Mouse (Mus musculus): Measurements from ENCODE around the gene Suox.
A peak's percentile ranks its signal among the peaks of the same experiment; 100 is the strongest.
"Not testable (repeated sequence)": the region's sequence is repeated elsewhere in the genome, so short reads cannot be mapped to it uniquely, and the experiment has no call there.

Suox gene

GRCm38 (mm10) chr10:128673763-128674468 lies at the start of gene Suox:
TSS of gene Suox (minus strand) at chr10:128674073.
- DNase-seq: peak; percentile 82

DNA sequence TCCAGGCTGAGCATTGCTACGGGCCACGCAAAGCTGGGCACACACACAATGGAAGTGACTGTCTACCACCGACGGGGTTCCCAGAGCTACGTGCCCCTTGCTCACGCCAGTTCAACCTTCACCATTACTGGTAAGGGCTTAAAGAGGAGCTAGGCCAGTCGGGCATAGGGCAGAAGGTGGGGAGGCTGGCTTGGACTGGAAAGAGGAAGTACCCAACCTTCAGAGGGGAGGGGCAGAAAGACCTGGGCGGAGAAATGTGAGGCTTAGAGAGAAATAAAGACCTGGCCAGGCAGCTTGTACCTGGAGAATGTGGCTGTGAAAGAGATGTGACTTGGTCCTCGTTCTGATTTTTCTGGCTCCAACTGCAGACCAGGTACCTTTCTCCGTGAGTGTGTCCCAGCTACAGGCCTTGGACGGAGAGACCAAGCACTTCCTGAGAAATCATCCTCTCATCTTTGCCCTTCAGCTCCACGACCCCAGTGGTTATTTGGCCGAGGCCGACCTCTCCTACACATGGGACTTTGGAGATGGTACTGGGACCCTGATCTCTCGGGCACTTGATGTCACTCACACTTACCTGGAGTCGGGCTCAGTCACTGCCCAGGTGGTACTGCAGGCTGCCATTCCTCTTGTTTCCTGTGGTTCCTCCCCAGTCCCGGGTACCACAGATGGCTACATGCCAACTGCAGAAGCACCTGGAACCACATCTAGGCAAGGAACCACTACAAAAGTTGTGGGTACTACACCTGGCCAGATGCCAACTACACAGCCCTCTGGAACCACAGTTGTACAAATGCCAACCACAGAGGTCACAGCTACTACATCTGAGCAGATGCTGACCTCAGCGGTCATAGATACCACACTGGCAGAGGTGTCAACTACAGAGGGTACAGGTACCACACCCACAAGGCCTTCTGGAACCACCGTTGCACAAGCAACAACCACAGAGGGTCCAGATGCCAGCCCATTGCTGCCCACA lies 42.0 kb upstream of the Suox start:
- DNase-seq: no peak

DNA sequence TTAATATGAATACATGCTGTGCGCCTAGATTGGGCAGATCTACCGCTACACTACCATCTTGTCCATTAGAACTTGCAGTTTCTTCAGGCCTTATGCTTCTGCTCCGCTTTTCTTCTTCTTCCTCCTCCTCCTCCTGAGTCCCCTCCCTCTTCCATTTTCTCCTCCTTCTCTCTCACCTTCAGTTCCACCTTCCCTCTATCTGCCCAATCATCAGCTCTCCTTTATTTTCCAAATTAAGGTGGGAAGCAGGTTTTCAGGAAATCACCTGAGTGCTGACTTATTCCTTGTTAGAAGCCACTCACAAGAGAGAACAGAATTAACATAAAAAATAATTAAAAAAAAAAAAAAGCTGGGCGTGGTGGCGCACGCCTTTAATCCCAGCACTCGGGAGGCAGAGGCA lies 37.4 kb upstream of the Suox start:
- DNase-seq: not testable (repeated sequence)

- peak; percentile 35 for DNase-seq
Measured at GRCm38 (mm10) chr10:128705317-128705693, 31.4 kb upstream of the Suox start.

DNA sequence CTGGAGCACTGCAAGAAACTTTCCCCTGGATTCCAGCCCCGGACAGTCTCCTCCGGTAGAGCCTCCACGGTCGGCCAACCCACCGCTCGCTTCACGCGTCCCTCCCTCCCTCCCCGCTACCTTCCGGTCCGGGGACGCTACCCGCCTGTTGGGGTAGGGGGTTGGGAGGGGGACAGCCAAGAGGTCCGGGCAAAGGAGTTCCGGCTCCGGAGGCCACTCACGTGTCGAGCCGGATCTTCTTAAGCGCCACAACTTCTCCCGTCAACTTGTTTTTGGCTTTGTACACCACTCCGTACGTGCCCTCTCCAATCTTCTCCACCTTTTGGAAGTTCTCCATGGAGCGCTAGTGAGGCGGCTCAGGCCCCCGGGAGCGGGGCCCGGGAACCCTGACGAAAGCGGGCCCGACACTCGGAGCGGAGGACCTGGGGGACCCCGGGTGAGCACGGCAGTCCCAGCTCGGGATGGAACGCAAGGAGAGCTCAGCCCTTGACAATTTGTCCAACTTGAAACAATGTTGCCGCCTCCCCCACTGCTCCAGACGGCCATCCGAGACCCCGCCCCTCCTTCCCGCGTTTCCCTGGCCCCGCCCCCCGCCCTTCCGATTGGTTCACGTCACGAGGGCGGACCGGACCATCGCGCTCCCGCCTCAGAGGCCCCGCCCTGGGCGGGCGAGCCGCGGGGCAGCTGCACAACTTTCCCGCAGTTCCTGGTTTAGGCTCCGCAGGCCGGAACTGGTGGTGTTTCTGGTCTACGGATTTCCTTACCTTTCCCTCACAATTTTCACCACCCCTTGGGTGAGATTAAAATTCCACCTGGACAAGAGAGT lies 30.8 kb upstream of the Suox start, which contains the start of gene Cdk2:
Gene Cdk2, minus strand, starts transcription at position 541 of the 826 bp plus-strand sequence.
- DNase-seq: peak; percentile 82

- DNase-seq: no peak
Measured at GRCm38 (mm10) chr10:128703895-128704294, 30.0 kb upstream of the Suox start, which contains the start of gene Pmel. TSS of gene Pmel (plus strand) at chr10:128704195.

- no peak for DNase-seq
Measured at GRCm38 (mm10) chr10:128702328-128703007, 28.6 kb upstream of the Suox start.

GRCm38 (mm10) chr10:128700712-128701111 lies 26.8 kb upstream of the Suox start:
- DNase-seq: no peak

DNA sequence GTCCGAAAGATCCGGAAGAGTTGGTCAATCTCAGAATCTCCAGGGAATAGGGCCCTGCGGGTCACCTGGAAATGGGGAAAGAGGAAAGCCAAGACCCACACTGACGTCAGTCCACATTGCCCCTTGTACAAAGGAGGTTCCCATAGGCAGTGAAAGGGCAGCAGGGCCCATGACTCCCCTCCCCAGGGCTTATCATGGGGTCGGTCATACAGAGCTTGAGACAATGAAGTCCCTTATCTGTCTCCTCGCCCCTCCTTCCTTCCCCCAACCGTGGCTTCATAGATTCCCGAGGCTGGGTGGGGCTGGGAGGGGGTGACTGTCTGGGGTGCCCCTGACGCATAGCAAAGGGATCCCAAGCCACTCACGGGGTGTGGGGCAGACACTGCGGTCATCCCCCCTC lies 25.7 kb upstream of the Suox start:
- DNase-seq: peak; percentile 19

- peak; percentile 24 for DNase-seq
Measured at GRCm38 (mm10) chr10:128699006-128699405, 25.1 kb upstream of the Suox start.

DNA sequence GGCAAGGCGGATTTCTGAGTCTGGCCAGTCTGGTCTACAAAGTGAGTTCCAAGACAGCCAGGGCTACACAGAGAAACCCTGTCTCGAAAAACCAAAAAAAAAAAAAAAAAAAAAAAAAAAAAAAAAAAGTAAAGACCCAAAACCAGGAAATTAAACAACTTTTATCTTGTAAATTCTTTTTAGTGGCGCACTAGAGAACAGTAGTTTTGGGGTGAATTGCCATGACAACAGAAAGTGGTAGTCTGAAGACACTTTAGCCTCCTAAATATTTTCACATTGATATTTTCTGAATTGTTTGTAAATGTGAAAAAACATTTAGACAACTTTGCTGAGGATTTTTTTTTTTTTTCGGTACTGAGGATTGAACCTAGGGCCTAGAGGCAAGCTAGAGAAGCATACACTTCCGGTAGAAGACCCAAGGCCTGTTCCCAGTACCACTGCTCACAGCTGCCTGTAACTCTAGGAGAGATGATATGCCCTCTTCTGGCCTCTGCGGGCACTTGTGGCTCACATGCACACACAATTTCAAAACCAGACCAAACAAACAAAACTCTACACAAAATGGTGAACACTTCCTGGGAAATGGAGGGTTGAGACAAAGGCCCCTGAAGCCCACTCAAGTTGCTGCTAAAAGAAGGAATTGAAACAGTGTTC lies 23.3 kb upstream of the Suox start:
- peak; percentile 42 for DNase-seq

- DNase-seq: peak; percentile 100
Measured at GRCm38 (mm10) chr10:128695992-128696807, 22.3 kb upstream of the Suox start, which contains the start of gene Rab5b. TSS of gene Rab5b (minus strand) at chr10:128696264.

DNA sequence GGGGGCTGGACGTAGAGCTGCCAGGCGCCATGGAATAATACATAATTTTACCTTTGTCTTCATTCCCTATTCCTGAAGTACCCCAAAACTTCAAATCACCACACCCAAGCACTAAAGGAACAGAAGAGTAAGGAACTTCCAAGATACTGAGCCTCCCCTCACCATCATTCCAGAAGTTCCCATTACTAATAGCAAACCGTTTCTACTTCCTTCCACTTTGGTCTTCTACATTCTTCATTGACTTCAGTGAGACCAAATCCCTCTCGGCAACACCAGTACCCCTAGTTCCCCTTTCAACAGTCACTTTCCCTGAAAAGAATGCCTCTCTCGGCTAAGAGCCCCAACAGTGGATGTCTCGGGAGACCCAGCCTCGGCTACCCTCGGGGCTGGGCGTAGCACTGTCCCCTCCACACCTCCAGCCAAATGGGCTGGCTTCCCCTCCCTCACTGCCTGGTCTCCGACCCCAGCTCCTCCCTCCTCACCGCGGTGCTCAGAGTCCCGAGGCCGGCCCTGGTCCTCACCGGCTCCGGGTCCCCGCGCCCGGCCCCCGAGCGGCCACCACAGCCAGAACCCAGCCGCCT lies 21.6 kb upstream of the Suox start:
- DNase-seq: no peak

DNA sequence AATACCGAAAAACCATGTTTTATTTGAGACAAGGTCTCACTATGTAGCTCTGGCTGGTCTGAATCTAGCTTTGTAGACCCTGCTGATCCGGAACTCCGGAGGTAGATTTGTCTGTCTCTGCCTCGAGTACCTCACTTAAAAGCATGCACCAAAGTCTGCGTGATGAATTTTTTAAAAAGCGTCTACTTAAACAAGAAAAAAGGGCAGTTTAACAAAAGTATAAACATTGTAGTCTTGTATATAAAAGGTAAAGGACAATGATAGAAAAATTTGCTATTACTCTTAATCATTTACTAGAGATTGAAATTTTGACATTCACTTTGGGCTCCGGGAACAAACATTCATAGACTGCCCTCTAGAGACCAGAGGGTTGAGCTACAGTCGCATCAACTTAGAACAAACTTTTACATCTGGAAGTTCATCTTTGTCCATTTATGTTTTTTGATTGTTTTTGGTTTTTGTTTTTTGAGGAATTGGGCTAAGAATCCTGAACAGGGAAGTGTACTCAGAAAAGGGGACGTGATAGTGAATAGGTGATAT lies 666 bp upstream of the Suox start:
- no peak for DNase-seq

GRCm38 (mm10) chr10:128671148-128671547 lies 2.7 kb downstream of the Suox start:
- no peak for DNase-seq

GRCm38 (mm10) chr10:128668790-128669672 lies 4.8 kb downstream of the Suox start:
- peak; percentile 86 for DNase-seq

GRCm38 (mm10) chr10:128665806-128666205 lies 8.1 kb downstream of the Suox start:
- no peak for DNase-seq

DNA sequence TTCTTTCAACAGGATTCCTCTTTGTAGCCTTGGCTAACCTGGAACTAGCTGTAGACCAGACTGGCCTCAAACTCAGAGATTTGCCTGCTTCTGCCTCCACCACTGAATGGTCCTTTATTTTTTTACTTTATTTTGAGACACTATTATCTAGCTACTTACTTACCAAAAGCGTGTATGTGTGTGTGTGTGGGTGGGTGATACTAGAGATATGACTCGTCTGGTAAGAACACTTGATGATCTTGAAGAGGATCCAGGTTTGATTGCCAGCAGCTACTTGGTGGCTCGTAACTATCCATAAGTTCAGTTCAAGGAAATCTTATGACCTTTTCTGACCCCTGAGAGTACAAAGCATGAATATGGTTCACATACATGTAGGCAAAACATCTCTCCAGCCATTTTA lies 8.6 kb downstream of the Suox start:
- DNase-seq: no peak

GRCm38 (mm10) chr10:128664808-128665207 lies 9.1 kb downstream of the Suox start:
- no peak for DNase-seq
